Comparison of ENCODE assay signal across 25 mouse cellular contexts in genomic region chr10:24828136-24828535, GRCm38 (mm10). TPM values are rescaled to one million over a fixed set of nuclear protein-coding genes. Genes with fewer than 3 reads are reported as not detected.
DNase-seq lines count a peak whose midpoint lies in the region; ATAC-seq and TF ChIP-seq lines count a peak whose summit lies in the region.
"Had no signal": no experiment of that assay in that cellular context is flagged by ENCODE, and none has a peak within 500 bp of the region (broad histone marks: within the 10 kb centered on the region; RNA-seq: fewer than 3 reads in every experiment).

No protein-coding gene starts in this region.

- no peaks in the 10 kb centered on the region for H3K9me3 ChIP-seq in erythroblast, embryonic 14.5 days (ENCODE audit: control insufficient read depth, low read length)
- H3K9me3 ChIP-seq in liver, embryonic 13.5 days (replicated peaks): no peaks in the 10 kb centered on the region
- H3K9me3 ChIP-seq: G1E; heart, embryonic 12.5 days; kidney, embryonic 15.5 days; midbrain, embryonic 15.5 days had no signal

- no peaks in the 10 kb centered on the region for H3K27me3 ChIP-seq in erythroblast, embryonic 14.5 days (ENCODE audit: control insufficient read depth)
- H3K27me3 ChIP-seq in liver, embryonic 13.5 days: no peaks in the 10 kb centered on the region
- H3K27me3 ChIP-seq: heart, embryonic 12.5 days; kidney, embryonic 15.5 days; midbrain, embryonic 15.5 days had no signal

- H3K4me3 ChIP-seq in erythroblast, embryonic 14.5 days (replicated peaks): peak overlapping the region; percentile 14
- no peak overlapping the region for H3K4me3 ChIP-seq in liver, embryonic 13.5 days (replicated peaks)
- H3K4me3 ChIP-seq in layer of hippocampus, adult 2 months: no peak overlapping the region
- H3K4me3 ChIP-seq: heart, adult 2 months; heart, embryonic 12.5 days; kidney, embryonic 15.5 days; midbrain, embryonic 15.5 days had no signal

- peak overlapping the region; percentile 40; the same call in 1 of the 2 replicates for H3K4me2 ChIP-seq in liver, embryonic 13.5 days
- H3K4me2 ChIP-seq: heart, embryonic 12.5 days; hindbrain, embryonic 14.5 days; kidney, embryonic 15.5 days; lung, embryonic 14.5 days; midbrain, embryonic 15.5 days had no signal

- no peak overlapping the region for H3K9ac ChIP-seq in liver, embryonic 13.5 days
- H3K9ac ChIP-seq: heart, embryonic 12.5 days; hindbrain, embryonic 14.5 days; kidney, embryonic 15.5 days; lung, embryonic 14.5 days; midbrain, embryonic 15.5 days had no signal

- peaks cover 74% of the 10 kb centered on the region for H3K4me1 ChIP-seq in erythroblast, embryonic 14.5 days (ENCODE audit: control insufficient read depth)
- peaks cover 72% of the 10 kb centered on the region for H3K4me1 ChIP-seq in liver, embryonic 13.5 days (replicated peaks)
- H3K4me1 ChIP-seq: heart, embryonic 12.5 days; kidney, embryonic 15.5 days had no signal

- H3K27ac ChIP-seq in liver, embryonic 13.5 days: peak overlapping the region; percentile 84
- H3K27ac ChIP-seq in layer of hippocampus, adult 2 months: no peak overlapping the region
- H3K27ac ChIP-seq: heart, adult 2 months; hindbrain, embryonic 14.5 days; kidney, embryonic 15.5 days; midbrain, embryonic 15.5 days had no signal

- peak; percentile 23 to 25 for DNase-seq in spleen, postnatal 10 days (ENCODE audit: low spot score in 2 of 2)
- no peak for DNase-seq in spleen, adult 18-20 months
- DNase-seq in liver, embryonic 13.5 days: peak; percentile 60
- no peak for DNase-seq in adrenal gland, adult 2 months
- no peak for DNase-seq in adrenal gland, adult 8-10 months
- DNase-seq in layer of hippocampus, adult 2 months (ENCODE audit: low spot score in 2 of 2): no peak
- DNase-seq: adrenal gland, postnatal 14 days; cerebellum, adult 2 months; cerebellum, postnatal 14 days; gastrocnemius, postnatal 36 days; heart, adult 2 months; heart, postnatal 4 days; kidney, adult 18-20 months; kidney, postnatal 25 days; lung, embryonic 14.5 days; lung, postnatal 14 days; right cerebral cortex, postnatal 25 days; thymus, postnatal 25 days had no signal

- WGBS in liver, embryonic 13.5 days (ENCODE audit: insufficient replicate concordance): 53% methylated on average over 4 of the region's 4 CpGs

- H3K36me3 ChIP-seq in erythroblast, embryonic 14.5 days (ENCODE audit: control insufficient read depth): no peaks in the 10 kb centered on the region; the same call in 1 of the 2 replicates
- no peaks in the 10 kb centered on the region for H3K36me3 ChIP-seq in liver, embryonic 13.5 days
- H3K36me3 ChIP-seq: G1E; heart, embryonic 12.5 days; kidney, embryonic 15.5 days; midbrain, embryonic 15.5 days had no signal

- peak; percentile 87 for ATAC-seq in liver, embryonic 13.5 days (ENCODE audit: low read depth)
- ATAC-seq: forebrain, embryonic 14.5 days; midbrain, embryonic 15.5 days had no signal

- no peak for TF ChIP-seq CTCF in layer of hippocampus, adult 2 months (conservative IDR thresholded peaks at IDR 0.05)

RNA-seq across cellular contexts. Expression of gene Enpp3, which starts 14.5 kb away (rescaled TPM):
- 0.02 TPM in 1 of 2 replicates, not detected in the other for polyA plus RNA-seq in erythroblast, embryonic 14.5 days (2012)
- 2.1 and 2.4 TPM in 2 replicates for polyA plus RNA-seq in liver, embryonic 13.5 days (2015; fragmentation: Nextera tagmentation; extraction: Ambion mirVana)
- 1 to 10 TPM; 1.7 to 2.2 TPM for total RNA-seq in adrenal gland, adult 2 months (2021)
- 0.22 and 0.66 TPM in 2 replicates for polyA plus RNA-seq in adrenal gland, adult 2 months (2012; rRNA removed)
- 1 to 10 TPM; 2.3 to 3.2 (median 2.4) TPM for total RNA-seq in adrenal gland, adult 8-10 months (2022)
- under 1 TPM; 0.33 to 0.56 TPM for total RNA-seq in layer of hippocampus, adult 2 months (2021)
- polyA plus RNA-seq: G1E had no signal

RNA-seq across cellular contexts. Expression of gene Med23, which starts 41.6 kb away (rescaled TPM):
- 0.30 and 0.53 TPM in 2 replicates for polyA plus RNA-seq in erythroblast, embryonic 14.5 days (2012)
- polyA plus RNA-seq in liver, embryonic 13.5 days (2015; fragmentation: Nextera tagmentation; extraction: Ambion mirVana): 5.9 and 7.8 TPM in 2 replicates
- total RNA-seq in adrenal gland, adult 2 months (2021): 10 to 100 TPM; 21.1 to 23.5 TPM
- polyA plus RNA-seq in adrenal gland, adult 2 months (2012; rRNA removed): 11.9 and 12.9 TPM in 2 replicates
- total RNA-seq in adrenal gland, adult 8-10 months (2022): 10 to 100 TPM; 24.9 to 32.0 (median 30.1) TPM
- total RNA-seq in layer of hippocampus, adult 2 months (2021): 10 to 100 TPM; 32.6 to 36.6 TPM

Comparison
In these comparisons a context has a peak if more than half of its experiments do, and no peak if none do; other contexts are left out.
1. DNase-seq: peak in spleen, postnatal 10 days (2 of 2) and liver, embryonic 13.5 days (single experiment); none in spleen, adult 18-20 months (0 of 2), adrenal gland, adult 2 months (single experiment), adrenal gland, adult 8-10 months (single experiment) and layer of hippocampus, adult 2 months (0 of 2).